Mouse (Mus musculus): Measurements from ENCODE around the gene Mef2b.

Mef2b gene

GRCm38 (mm10) chr8:70139026-70139857 lies at the start of gene Mef2b, which contains the start of the genes Rfxank and Borcs8:
Mef2b (plus strand) TSS chr8:70139711.
Rfxank (minus strand) TSS chr8:70139154.
Borcs8 (plus strand) TSS chr8:70139499.
- peak; percentile 99 for DNase-seq (ENCODE audit: low read depth, low spot score)

- no peak for DNase-seq (ENCODE audit: low read depth, low spot score)
Observed at GRCm38 (mm10) chr8:70092786-70093185, 46.7 kb upstream of the Mef2b start.

GRCm38 (mm10) chr8:70099276-70099675 lies 40.2 kb upstream of the Mef2b start:
- DNase-seq (ENCODE audit: low read depth, low spot score): no peak

GRCm38 (mm10) chr8:70100241-70100640 lies 39.3 kb upstream of the Mef2b start:
- DNase-seq (ENCODE audit: low read depth, low spot score): no peak

GRCm38 (mm10) chr8:70104506-70104905 lies 35.0 kb upstream of the Mef2b start:
- DNase-seq (ENCODE audit: low read depth, low spot score): peak; percentile 75

GRCm38 (mm10) chr8:70104922-70105321 lies 34.6 kb upstream of the Mef2b start:
- no peak for DNase-seq (ENCODE audit: low read depth, low spot score)

- DNase-seq (ENCODE audit: low read depth, low spot score): no peak
Observed at GRCm38 (mm10) chr8:70110451-70110850, 29.1 kb upstream of the Mef2b start.

GRCm38 (mm10) chr8:70111192-70111795 lies 28.2 kb upstream of the Mef2b start:
- peak; percentile 52 for DNase-seq (ENCODE audit: low read depth, low spot score)

GRCm38 (mm10) chr8:70112401-70113016 lies 27.0 kb upstream of the Mef2b start:
- peak; percentile 61 for DNase-seq (ENCODE audit: low read depth, low spot score)

- DNase-seq (ENCODE audit: low read depth, low spot score): no peak
Observed at GRCm38 (mm10) chr8:70114488-70114887, 25.0 kb upstream of the Mef2b start.

- no peak for DNase-seq (ENCODE audit: low read depth, low spot score)
Observed at GRCm38 (mm10) chr8:70114892-70115291, 24.6 kb upstream of the Mef2b start.

GRCm38 (mm10) chr8:70117611-70118010 lies 21.9 kb upstream of the Mef2b start:
- peak; percentile 87 for DNase-seq (ENCODE audit: low read depth, low spot score)

- peak; percentile 59 for DNase-seq (ENCODE audit: low read depth, low spot score)
Observed at GRCm38 (mm10) chr8:70118726-70119700, 20.5 kb upstream of the Mef2b start.

- DNase-seq (ENCODE audit: low read depth, low spot score): peak; percentile 92
Observed at GRCm38 (mm10) chr8:70120667-70121066, 18.8 kb upstream of the Mef2b start, which contains the start of gene Ncan. Ncan (minus strand) TSS chr8:70120873.

GRCm38 (mm10) chr8:70122863-70123262 lies 16.6 kb upstream of the Mef2b start:
- peak; percentile 37 for DNase-seq (ENCODE audit: low read depth, low spot score)

GRCm38 (mm10) chr8:70124992-70125391 lies 14.5 kb upstream of the Mef2b start:
- no peak for DNase-seq (ENCODE audit: low read depth, low spot score)

- DNase-seq (ENCODE audit: low read depth, low spot score): no peak
Observed at GRCm38 (mm10) chr8:70128435-70128834, 11.1 kb upstream of the Mef2b start.

- peak; percentile 53 for DNase-seq (ENCODE audit: low read depth, low spot score)
Observed at GRCm38 (mm10) chr8:70129309-70129952, 10.1 kb upstream of the Mef2b start.

GRCm38 (mm10) chr8:70130066-70130465 lies 9.4 kb upstream of the Mef2b start:
- DNase-seq (ENCODE audit: low read depth, low spot score): peak; percentile 32

- DNase-seq (ENCODE audit: low read depth, low spot score): peak; percentile 97
Observed at GRCm38 (mm10) chr8:70131166-70131883, 8.2 kb upstream of the Mef2b start, which contains the start of gene Nr2c2ap. Nr2c2ap (plus strand) TSS chr8:70131333.
